Mouse (Mus musculus): ENCODE results near the gene Rhox2c. TPM values are rescaled to one million over a fixed set of nuclear protein-coding genes. Genes with fewer than 3 reads are reported as not detected.
"Not testable (repeated sequence)": the region's sequence is repeated elsewhere in the genome, so short reads cannot be mapped to it uniquely, and the experiment has no call there.

Gene Rhox2c
- not detected for total RNA-seq (2021)

GRCm38 (mm10) chrX:37453380-37453779 is at the start of gene Rhox2c:
Gene Rhox2c (plus strand): TSS chrX:37453680.
- intact Hi-C loops (cut with DNase I); DNase-seq (ENCODE audit: extremely low spot score in 1 of 2, low spot score in 2 of 2): not testable (repeated sequence)

- intact Hi-C loops (cut with DNase I); DNase-seq (ENCODE audit: extremely low spot score in 1 of 2, low spot score in 2 of 2): not testable (repeated sequence)
Measured at GRCm38 (mm10) chrX:37411767-37412166, 41.7 kb upstream of the Rhox2c start, which contains the start of gene Rhox2b. Gene Rhox2b (plus strand): TSS chrX:37412067.

GRCm38 (mm10) chrX:37432194-37432593 is 21.3 kb upstream of the Rhox2c start, which contains the start of gene Rhox4b:
Gene Rhox4b (plus strand): TSS chrX:37432494.
- intact Hi-C loops (cut with DNase I); DNase-seq (ENCODE audit: extremely low spot score in 1 of 2, low spot score in 2 of 2): not testable (repeated sequence)

- DNase-seq (ENCODE audit: extremely low spot score in 1 of 2, low spot score in 2 of 2); intact Hi-C loops (cut with DNase I): not testable (repeated sequence)
Measured at GRCm38 (mm10) chrX:37458285-37458684, 4.8 kb downstream of the Rhox2c start, which contains the start of gene Rhox3c. Gene Rhox3c (plus strand): TSS chrX:37458585.

- intact Hi-C loops (cut with DNase I); DNase-seq (ENCODE audit: extremely low spot score in 1 of 2, low spot score in 2 of 2): not testable (repeated sequence)
Measured at GRCm38 (mm10) chrX:37480037-37480436, 26.6 kb downstream of the Rhox2c start, which contains the start of gene Rhox4c. Gene Rhox4c (plus strand): TSS chrX:37480337.

- intact Hi-C loops (cut with DNase I); DNase-seq (ENCODE audit: extremely low spot score in 1 of 2, low spot score in 2 of 2): not testable (repeated sequence)
Measured at GRCm38 (mm10) chrX:37514059-37514458, 60.6 kb downstream of the Rhox2c start, which contains the start of gene Rhox4d. Gene Rhox4d (plus strand): TSS chrX:37514359.

Other genes starting within 250 kb of the Rhox2c start
- not detected for gene Gm9, start 242.6 kb upstream of the Rhox2c start, total RNA-seq (2021)
- not detected for gene Rhox1, start 231.4 kb upstream of the Rhox2c start, total RNA-seq (2021)
- gene Rhox2a, start 208.7 kb upstream of the Rhox2c start, total RNA-seq (2021) = not detected
- not detected for gene Rhox3a, start 203.8 kb upstream of the Rhox2c start, total RNA-seq (2021)
- gene Rhox4a, start 188.3 kb upstream of the Rhox2c start, total RNA-seq (2021) = not detected
- gene Rhox3a2, start 73.7 kb upstream of the Rhox2c start, total RNA-seq (2021) = not detected
- gene Rhox4a2, start 62.8 kb upstream of the Rhox2c start, total RNA-seq (2021) = not detected
- gene Rhox2b, start 41.6 kb upstream of the Rhox2c start, total RNA-seq (2021) = not detected
- not detected for gene Rhox4b, start 21.2 kb upstream of the Rhox2c start, total RNA-seq (2021)
- not detected for gene Rhox3c, start 4.9 kb downstream of the Rhox2c start, total RNA-seq (2021)
- not detected for gene Rhox4c, start 26.7 kb downstream of the Rhox2c start, total RNA-seq (2021)
- gene Rhox2d, start 39.7 kb downstream of the Rhox2c start, total RNA-seq (2021) = not detected
- not detected for gene Rhox4d, start 60.7 kb downstream of the Rhox2c start, total RNA-seq (2021)
- not detected for gene Rhox2e, start 76.8 kb downstream of the Rhox2c start, total RNA-seq (2021)
- gene Rhox3e, start 88.3 kb downstream of the Rhox2c start, total RNA-seq (2021) = not detected
- not detected for gene Rhox4e, start 103.7 kb downstream of the Rhox2c start, total RNA-seq (2021)
- not detected for gene Rhox2f, start 117.7 kb downstream of the Rhox2c start, total RNA-seq (2021)
- gene Rhox3f, start 127.3 kb downstream of the Rhox2c start, total RNA-seq (2021) = not detected
- gene Rhox4f, start 154.0 kb downstream of the Rhox2c start, total RNA-seq (2021) = not detected
- gene Rhox3g, start 174.9 kb downstream of the Rhox2c start, total RNA-seq (2021) = not detected
- not detected for gene Rhox2g, start 189.8 kb downstream of the Rhox2c start, total RNA-seq (2021)
- not detected for gene Rhox4g, start 197.6 kb downstream of the Rhox2c start, total RNA-seq (2021)
- not detected for gene Rhox3h, start 215.1 kb downstream of the Rhox2c start, total RNA-seq (2021)
- gene Rhox2h, start 219.6 kb downstream of the Rhox2c start, total RNA-seq (2021) = not detected

Data from left cerebral cortex, postnatal 10 days (tissue).